Mouse (Mus musculus) gastrocnemius, adult 2 months (tissue): Measurements from ENCODE around the gene Rdx. TPM values are rescaled to one million over a fixed set of nuclear protein-coding genes. Genes with fewer than 3 reads are reported as not detected.

ENCODE experiments used
- DNase-seq: peaks from one replicate; pipeline ENCODE4 v3.0.0; 2022
- H3K27ac ChIP-seq: fragments of 200-600 bp; 2 replicates; pipeline ENCODE4 v1.8.1; 2022; ENCODE audit warnings: mild to moderate bottlenecking
- H3K4me3 ChIP-seq: fragments of 200-600 bp; 2 replicates; pipeline ENCODE4 v1.8.1; 2022; ENCODE audit warnings: mild to moderate bottlenecking, moderate library complexity
- CTCF ChIP-seq: fragments of 200-600 bp; IDR thresholded peaks from 2 replicates; pipeline ENCODE4 v1.8.1; 2022; ENCODE audit warnings: antibody characterized with exemption, mild to moderate bottlenecking, moderate library complexity
- intact Hi-C: fragments of 180-260 bp; cut with DNase I; formaldehyde crosslinking; loops from one replicate; pipeline ENCODE4 v1.15.1; 2025
- total RNA-seq, 2 experiments: library from RNA; stranded (reverse); gene quantifications; 2 replicates each; pipeline ENCODE4 v1.2.3; 2021

Gene Rdx
- total RNA-seq, 2 experiments from 2014 or later: 118 to 125 TPM

GRCm38 (mm10) chr9:52028521-52029405, 18.2 kb upstream of the Rdx start:
- no peak for DNase-seq
- Histone ChIP-seq H3K4me3 (no peak overlapping the region), H3K27ac (peak overlapping the region; percentile 9; the same call in 1 of the 2 replicates)
- intact Hi-C loops: no loop called here
- TF ChIP-seq CTCF: no peak

- intact Hi-C loops: no loop called here
- Histone ChIP-seq H3K27ac (no peak overlapping the region), H3K4me3 (no peak overlapping the region)
- TF ChIP-seq CTCF: no peak
- DNase-seq: no peak
These were observed 15.5 kb upstream of the Rdx start for GRCm38 (mm10) chr9:52031501-52031900.

- intact Hi-C loops: no loop called here
- H3K27ac ChIP-seq: no peak overlapping the region
- no peak for TF ChIP-seq CTCF
- no peak overlapping the region for H3K4me3 ChIP-seq
- DNase-seq: no peak
These were observed 9.5 kb upstream of the Rdx start for GRCm38 (mm10) chr9:52037493-52037892.

- H3K4me3 ChIP-seq: no peak overlapping the region
- intact Hi-C loops: no loop called here
- no peak overlapping the region for H3K27ac ChIP-seq
- no peak for DNase-seq
- no peak for TF ChIP-seq CTCF
These were observed 5.3 kb upstream of the Rdx start for GRCm38 (mm10) chr9:52041657-52042056.

GRCm38 (mm10) chr9:52046686-52047085, 287 bp upstream of the Rdx start:
- peak overlapping the region; percentile 96 for H3K4me3 ChIP-seq
- DNase-seq: no peak
- peak overlapping the region; percentile 100 for H3K27ac ChIP-seq
- no peak for TF ChIP-seq CTCF
- intact Hi-C loops: loop anchor here (5.0 kb wide), 2 partner anchors 59 to 121 kb away; partner anchors contain the start of gene Zc3h12c

- Histone ChIP-seq H3K27ac (peak overlapping the region; percentile 100), H3K4me3 (peak overlapping the region; percentile 96)
- peak; percentile 92 for DNase-seq
- intact Hi-C loops: loop anchor here (5.0 kb wide), 2 partner anchors 61 to 119 kb away; partner anchors contain the start of gene Zc3h12c
- peak; percentile 24; the same call in 1 of the 2 replicates for TF ChIP-seq CTCF
These were observed 1.1 kb downstream of the Rdx start for GRCm38 (mm10) chr9:52047821-52048649.

GRCm38 (mm10) chr9:52048650-52049081, 1.7 kb downstream of the Rdx start:
- intact Hi-C loops: loop anchor here (5.0 kb wide), 2 partner anchors 61 to 119 kb away; partner anchors contain the start of gene Zc3h12c
- no peak for TF ChIP-seq CTCF

GRCm38 (mm10) chr9:52049605-52050004, 2.6 kb downstream of the Rdx start:
- DNase-seq: no peak
- intact Hi-C loops: loop anchor here (5.0 kb wide), 2 partner anchors 62 to 118 kb away; partner anchors contain the start of gene Zc3h12c

More at GRCm38 (mm10) chr9:52048650-52049081, 1.7 kb downstream of the Rdx start:
- peak; percentile 70 for DNase-seq
- H3K27ac ChIP-seq: peak overlapping the region; percentile 100
- H3K4me3 ChIP-seq: peak overlapping the region; percentile 96

GRCm38 (mm10) chr9:52050361-52050760, 3.4 kb downstream of the Rdx start:
- peak overlapping the region; percentile 100 for H3K27ac ChIP-seq
- no peak for DNase-seq
- H3K4me3 ChIP-seq: peak overlapping the region; percentile 96
- intact Hi-C loops: no loop called here
- TF ChIP-seq CTCF: no peak

More at GRCm38 (mm10) chr9:52049605-52050004, 2.6 kb downstream of the Rdx start:
- Histone ChIP-seq H3K4me3 (peak overlapping the region; percentile 96), H3K27ac (peak overlapping the region; percentile 100)
- no peak for TF ChIP-seq CTCF

- H3K4me3 ChIP-seq: no peak overlapping the region
- intact Hi-C loops: no loop called here
- no peak for TF ChIP-seq CTCF
These were observed 5.2 kb downstream of the Rdx start for GRCm38 (mm10) chr9:52052221-52052620.

GRCm38 (mm10) chr9:52055313-52055712, 8.3 kb downstream of the Rdx start:
- H3K27ac ChIP-seq: no peak overlapping the region
- no peak for DNase-seq
- intact Hi-C loops: no loop called here
- no peak overlapping the region for H3K4me3 ChIP-seq
- no peak for TF ChIP-seq CTCF

More at GRCm38 (mm10) chr9:52052221-52052620, 5.2 kb downstream of the Rdx start:
- no peak overlapping the region for H3K27ac ChIP-seq
- no peak for DNase-seq

- no peak overlapping the region for H3K27ac ChIP-seq
- DNase-seq: no peak
- no peak overlapping the region for H3K4me3 ChIP-seq
- TF ChIP-seq CTCF: no peak
- intact Hi-C loops: no loop called here
These were observed 12.8 kb downstream of the Rdx start for GRCm38 (mm10) chr9:52059788-52060187.
